22 mouse cellular contexts compared by ENCODE assay signal in the genomic region with DNA sequence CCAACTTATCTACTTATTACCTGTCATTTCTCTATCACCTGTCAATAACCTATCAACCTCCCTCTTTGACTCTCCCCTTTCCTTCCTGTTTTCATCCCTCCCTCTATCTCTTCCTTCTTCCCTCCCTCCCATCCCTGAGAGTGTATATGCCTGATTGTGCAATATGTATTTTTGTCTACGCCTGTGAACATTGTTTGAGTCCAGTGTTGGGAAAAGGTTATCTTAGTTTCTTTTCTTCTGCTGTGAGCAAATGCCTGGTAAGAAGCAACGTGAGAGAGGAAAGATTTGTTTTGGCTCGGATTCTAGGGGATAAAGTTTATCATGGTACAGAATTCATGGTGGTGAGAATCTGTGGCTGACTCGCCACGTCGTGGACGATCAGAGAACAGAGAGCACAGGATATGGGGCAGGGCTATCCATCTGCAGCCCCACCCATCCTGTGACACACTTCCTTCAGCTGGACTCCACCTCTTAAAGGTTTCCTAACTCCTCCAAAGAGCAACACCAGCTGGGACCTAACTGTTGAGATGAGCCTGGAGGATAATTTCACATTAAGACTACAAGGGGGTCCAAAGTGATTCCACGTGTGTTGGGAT. TPM values are rescaled to one million over a fixed set of nuclear protein-coding genes. Genes with fewer than 3 reads are reported as not detected.
DNase-seq lines count a peak whose midpoint lies in the region; ATAC-seq and TF ChIP-seq lines count a peak whose summit lies in the region.
"Had no signal": no experiment of that assay in that cellular context is flagged by ENCODE, and none has a peak within 500 bp of the region (broad histone marks: within the 10 kb centered on the region; RNA-seq: fewer than 3 reads in every experiment).

No protein-coding gene starts in this region.

- no peak overlapping the region for H3K9ac ChIP-seq in heart, embryonic 11.5 days (ENCODE audit: low read depth, low read length)
- no peak overlapping the region for H3K9ac ChIP-seq in kidney, postnatal 0 days (ENCODE audit: low read depth, low read length)
- no peak overlapping the region for H3K9ac ChIP-seq in kidney, embryonic 14.5 days (ENCODE audit: low read depth, low read length)
- H3K9ac ChIP-seq in liver, embryonic 16.5 days (ENCODE audit: low read depth, low read length): no peak overlapping the region
- H3K9ac ChIP-seq: forebrain, postnatal 0 days; hindbrain, embryonic 13.5 days; lung, embryonic 14.5 days; stomach, embryonic 15.5 days had no signal

- no peak for DNase-seq in heart, adult 8-10 months (ENCODE audit: low spot score)
- peak; percentile 24 for DNase-seq in kidney, postnatal 0 days (ENCODE audit: low spot score)
- DNase-seq in R1 (ENCODE audit: low read depth, low spot score): peak; percentile 13
- no peak for DNase-seq in cerebellum, adult 18-20 months
- DNase-seq: cerebellum, adult 8-10 months; forebrain, postnatal 0 days; kidney, adult 8-10 months; kidney, postnatal 4 days; lung, embryonic 14.5 days had no signal

- TF ChIP-seq CTCF in kidney, postnatal 0 days (IDR thresholded peaks at IDR 0.05; ENCODE audit: low read depth): no peak

- H3K9me3 ChIP-seq in heart, embryonic 11.5 days (replicated peaks; ENCODE audit: control insufficient read depth, low read length): no peaks in the 10 kb centered on the region
- H3K9me3 ChIP-seq in kidney, postnatal 0 days (replicated peaks; ENCODE audit: low read length): no peaks in the 10 kb centered on the region
- no peaks in the 10 kb centered on the region for H3K9me3 ChIP-seq in kidney, embryonic 14.5 days (ENCODE audit: control insufficient read depth, low read length)
- H3K9me3 ChIP-seq in liver, embryonic 16.5 days (replicated peaks; ENCODE audit: control insufficient read depth, low read length): no peaks in the 10 kb centered on the region
- H3K9me3 ChIP-seq: stomach, embryonic 15.5 days had no signal

- ATAC-seq in heart, embryonic 11.5 days (replicated peaks; ENCODE audit: insufficient number of reproducible peaks, low FRiP score, low TSS enrichment): no peak
- ATAC-seq in kidney, postnatal 0 days (replicated peaks; ENCODE audit: low FRiP score, low read depth): no peak
- ATAC-seq in kidney, embryonic 14.5 days (ENCODE audit: low FRiP score, low TSS enrichment): no peak
- ATAC-seq in liver, embryonic 16.5 days (ENCODE audit: low read depth): peak; percentile 53
- ATAC-seq: forebrain, postnatal 0 days; inflammation-experienced regulatory T-cells, adult 6 months; midbrain, embryonic 16.5 days had no signal

- no peaks in the 10 kb centered on the region for H3K36me3 ChIP-seq in heart, embryonic 11.5 days (ENCODE audit: control insufficient read depth, insufficient read depth, low read length)
- H3K36me3 ChIP-seq in kidney, postnatal 0 days (ENCODE audit: insufficient read depth, low read length): 0 out of 2 replicates have a peak, but pooled peaks cover 3% of the 10 kb centered on the region
- no peaks in the 10 kb centered on the region for H3K36me3 ChIP-seq in kidney, embryonic 14.5 days (ENCODE audit: control insufficient read depth, insufficient read depth, low read length)
- H3K36me3 ChIP-seq in liver, embryonic 16.5 days (ENCODE audit: control insufficient read depth, insufficient read depth): peaks cover 3% of the 10 kb centered on the region
- H3K36me3 ChIP-seq: forebrain, embryonic 10.5 days; hindbrain, embryonic 13.5 days; stomach, embryonic 15.5 days had no signal

- WGBS in heart, embryonic 11.5 days (ENCODE audit: insufficient replicate concordance): 74% methylated on average over 8 of the region's 8 CpGs
- 84% methylated on average over 8 of the region's 8 CpGs for WGBS in kidney, postnatal 0 days
- whole genome bisulfite sequencing in kidney, embryonic 14.5 days: 88% methylated on average over 8 of the region's 8 CpGs
- WGBS in liver, embryonic 16.5 days (ENCODE audit: insufficient replicate concordance): 49% methylated on average over 8 of the region's 8 CpGs

- peak overlapping the region; percentile 6; the same call in 1 of the 2 replicates for H3K27ac ChIP-seq in heart, embryonic 11.5 days (ENCODE audit: low read depth, low read length)
- H3K27ac ChIP-seq in kidney, postnatal 0 days: no peak overlapping the region
- no peak overlapping the region; the same call in 1 of the 2 replicates for H3K27ac ChIP-seq in kidney, embryonic 14.5 days (ENCODE audit: low read depth, low read length)
- 0 out of 2 replicates have a peak overlapping the region, but pooled peaks have one; percentile 25 for H3K27ac ChIP-seq in liver, embryonic 16.5 days (ENCODE audit: low read length)
- H3K27ac ChIP-seq: forebrain, embryonic 10.5 days; hindbrain, embryonic 13.5 days; stomach, embryonic 15.5 days had no signal

- H3K4me2 ChIP-seq in heart, embryonic 11.5 days: no peak overlapping the region
- no peak overlapping the region for H3K4me2 ChIP-seq in kidney, postnatal 0 days (ENCODE audit: low read length)
- H3K4me2 ChIP-seq in kidney, embryonic 14.5 days (replicated peaks; ENCODE audit: low read depth, low read length): no peak overlapping the region
- no peak overlapping the region for H3K4me2 ChIP-seq in liver, embryonic 16.5 days (ENCODE audit: low read depth, low read length)
- H3K4me2 ChIP-seq: hindbrain, embryonic 13.5 days; lung, embryonic 14.5 days; stomach, embryonic 15.5 days had no signal

- no peak overlapping the region for H3K4me3 ChIP-seq in heart, embryonic 11.5 days (ENCODE audit: low read depth, low read length)
- H3K4me3 ChIP-seq in kidney, postnatal 0 days (replicated peaks; ENCODE audit: low read depth, low read length): no peak overlapping the region
- no peak overlapping the region for H3K4me3 ChIP-seq in kidney, embryonic 14.5 days (ENCODE audit: low read length)
- no peak overlapping the region for H3K4me3 ChIP-seq in liver, embryonic 16.5 days (ENCODE audit: low read depth, low read length)
- H3K4me3 ChIP-seq: forebrain, embryonic 10.5 days; hindbrain, embryonic 13.5 days; stomach, embryonic 15.5 days had no signal

- H3K4me1 ChIP-seq in heart, embryonic 11.5 days (ENCODE audit: control insufficient read depth, insufficient read depth, low read length): no peaks in the 10 kb centered on the region
- H3K4me1 ChIP-seq in kidney, postnatal 0 days (replicated peaks; ENCODE audit: insufficient read depth, low read length): 0 out of 2 replicates have a peak, but pooled peaks cover 9% of the 10 kb centered on the region
- H3K4me1 ChIP-seq in kidney, embryonic 14.5 days (ENCODE audit: control insufficient read depth, insufficient read depth, low read length): peaks cover 5% of the 10 kb centered on the region; the same call in 1 of the 2 replicates
- H3K4me1 ChIP-seq in liver, embryonic 16.5 days (ENCODE audit: control insufficient read depth, low read depth, low read length): no peaks in the 10 kb centered on the region
- H3K4me1 ChIP-seq: forebrain, embryonic 10.5 days; hindbrain, embryonic 13.5 days; stomach, embryonic 15.5 days had no signal

- no peaks in the 10 kb centered on the region for H3K27me3 ChIP-seq in heart, embryonic 11.5 days (ENCODE audit: control insufficient read depth, insufficient read depth, low read length)
- H3K27me3 ChIP-seq in kidney, postnatal 0 days (ENCODE audit: insufficient read depth, low read length): no peaks in the 10 kb centered on the region
- no peaks in the 10 kb centered on the region for H3K27me3 ChIP-seq in kidney, embryonic 14.5 days (ENCODE audit: control insufficient read depth, insufficient read depth, low read length)
- H3K27me3 ChIP-seq in liver, embryonic 16.5 days (ENCODE audit: control insufficient read depth, insufficient read depth, low read depth, low read length): no peaks in the 10 kb centered on the region
- H3K27me3 ChIP-seq: CH12.LX; hindbrain, embryonic 13.5 days; stomach, embryonic 15.5 days had no signal

RNA-seq across cellular contexts. Expression of gene Eva1a, which starts 44.6 kb away (rescaled TPM):
- polyA plus RNA-seq in heart, embryonic 11.5 days (2014; fragmentation: Nextera tagmentation; extraction: Ambion mirVana): 5.0 and 6.4 TPM in 2 replicates
- 1 to 10 TPM; 1.5 to 2.2 (median 1.6) TPM for total RNA-seq in heart, adult 8-10 months (2022)
- 60.8 and 62.5 TPM in 2 replicates for polyA plus RNA-seq in kidney, postnatal 0 days (2015; fragmentation: Nextera tagmentation; extraction: Ambion mirVana)
- 37.3 and 45.4 TPM in 2 replicates for polyA plus RNA-seq in kidney, embryonic 14.5 days (2014; fragmentation: Nextera tagmentation; extraction: Ambion mirVana)
- polyA plus RNA-seq in liver, embryonic 16.5 days (2015; fragmentation: Nextera tagmentation; extraction: Ambion mirVana): 11.9 and 12.7 TPM in 2 replicates
- total RNA-seq: CH12.LX; granulocyte monocyte progenitor cell, adult 5-6 weeks; megakaryocyte-erythroid progenitor cell, adult 5-6 weeks; MEL; neutrophil, adult 5-6 weeks had no signal
- polyA plus RNA-seq: inflammation-experienced regulatory T-cells, adult 6 months had no signal

Comparison
In these comparisons a context has a peak if more than half of its experiments do, and no peak if none do; other contexts are left out.
1. H3K27ac ChIP-seq: peak in heart, embryonic 11.5 days (single experiment) and liver, embryonic 16.5 days (single experiment); none in kidney, postnatal 0 days (single experiment) and kidney, embryonic 14.5 days (single experiment).
2. DNase-seq: peak in kidney, postnatal 0 days (single experiment) and R1 (single experiment); none in heart, adult 8-10 months (single experiment) and cerebellum, adult 18-20 months (0 of 2).